Mouse (Mus musculus): ENCODE measurements around the gene Leo1.
A peak's percentile ranks its signal among the peaks of the same experiment; 100 is the strongest.
"Not testable (repeated sequence)": the region's sequence is repeated elsewhere in the genome, so short reads cannot be mapped to it uniquely, and the experiment has no call there.

Leo1 gene

DNA sequence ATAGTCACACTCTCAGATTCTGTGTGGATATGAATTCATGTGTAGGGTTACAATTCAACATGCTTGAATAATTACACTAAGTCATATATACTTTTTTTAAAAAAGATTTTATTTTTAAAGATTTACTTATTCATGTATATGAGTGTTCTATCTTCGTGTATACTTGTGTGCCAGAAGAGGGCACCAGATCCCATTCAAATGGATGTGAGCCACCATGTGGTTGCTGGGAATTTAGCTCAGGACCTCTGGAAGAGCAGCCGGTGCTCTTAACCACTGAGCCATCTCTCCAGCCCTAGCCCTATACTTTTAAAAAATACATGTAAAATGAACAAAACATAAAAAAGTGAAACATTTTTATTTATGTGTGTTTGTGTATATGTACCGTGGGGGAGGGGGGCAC, 26.3 kb downstream of the Leo1 start:
- no peak for DNase-seq (ENCODE audit: low read depth, low spot score)

- peak; percentile 6 for DNase-seq (ENCODE audit: low read depth, low spot score)
Observed at GRCm38 (mm10) chr9:75468297-75468696, 27.0 kb downstream of the Leo1 start.

DNA sequence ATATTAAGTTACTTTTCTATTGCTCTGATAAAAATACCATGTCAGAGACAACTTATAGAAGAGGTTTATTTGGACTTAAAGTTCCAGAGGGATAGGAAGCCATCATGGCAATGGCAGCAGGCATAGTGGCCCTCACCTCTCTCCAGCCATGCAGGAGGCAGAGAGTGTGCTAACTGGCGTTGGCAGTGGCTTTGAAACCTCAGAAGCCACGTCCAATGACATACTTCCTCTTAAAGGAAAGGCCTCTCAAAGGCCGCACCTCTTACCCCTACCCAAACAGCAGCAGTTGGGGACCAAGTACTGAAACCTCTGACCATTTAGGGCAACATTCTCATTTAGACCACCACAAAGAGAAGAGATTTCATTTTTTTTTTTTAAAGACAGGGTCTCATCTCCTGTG, 35.9 kb downstream of the Leo1 start:
- no peak for DNase-seq (ENCODE audit: low read depth, low spot score)

DNA sequence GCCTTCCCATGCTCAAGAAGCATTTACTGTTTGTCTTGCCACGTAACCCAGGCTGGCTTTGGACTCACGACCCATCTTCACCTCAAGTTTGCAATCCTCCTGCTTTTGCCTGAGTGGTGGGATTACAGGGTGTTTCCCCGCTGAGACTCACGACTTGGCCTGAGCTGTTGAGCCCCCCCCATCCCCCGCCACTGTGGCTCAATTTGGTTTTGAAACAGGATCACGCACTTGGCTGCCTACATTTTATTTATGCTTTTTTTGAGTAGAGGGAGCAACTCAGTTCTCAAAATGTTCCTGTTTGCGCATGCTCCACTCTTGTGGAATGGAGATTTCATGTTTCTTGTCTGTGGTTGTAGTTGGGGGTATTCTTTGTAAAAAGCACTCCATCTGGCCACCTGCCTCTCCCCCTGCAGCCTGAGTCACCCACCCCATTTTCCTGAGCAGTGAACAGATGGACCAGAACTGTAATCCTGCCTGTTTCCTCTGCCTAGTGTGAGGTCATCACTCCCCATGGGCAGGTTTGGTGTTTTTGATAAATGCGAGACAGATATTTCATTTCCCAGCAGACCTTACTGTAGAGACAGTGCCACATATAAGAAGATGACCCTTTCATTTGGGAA, 37.9 kb downstream of the Leo1 start:
- DNase-seq (ENCODE audit: low read depth, low spot score): no peak

DNA sequence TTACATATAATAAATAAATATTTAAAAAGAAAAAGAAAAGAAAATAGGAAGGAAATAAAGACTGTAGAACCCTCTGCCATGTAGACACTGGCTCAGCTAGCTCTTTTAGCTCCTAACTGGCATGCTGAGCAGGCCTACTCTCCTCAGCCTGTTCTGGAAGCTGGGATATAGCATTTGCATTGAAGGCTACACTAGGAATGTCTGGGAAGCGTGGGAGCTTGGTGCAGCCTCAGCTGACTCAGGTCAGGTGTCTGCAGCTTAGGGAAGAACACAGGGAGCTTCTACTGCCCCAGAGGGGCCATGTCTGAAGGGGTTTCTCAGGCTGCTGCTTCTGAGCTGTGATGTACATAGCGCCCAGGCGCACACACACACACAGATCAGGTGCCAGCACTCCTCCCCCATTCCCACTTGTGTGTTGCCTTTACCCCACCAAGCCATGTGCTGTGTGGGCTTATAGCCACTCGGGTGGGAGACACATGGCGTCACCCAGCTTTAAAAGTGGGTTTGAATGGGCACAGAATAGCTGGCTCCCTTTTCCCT, 39.3 kb downstream of the Leo1 start:
- no peak for DNase-seq (ENCODE audit: low read depth, low spot score)

GRCm38 (mm10) chr9:75485231-75485630, 43.9 kb downstream of the Leo1 start:
- no peak for DNase-seq (ENCODE audit: low read depth, low spot score)

DNA sequence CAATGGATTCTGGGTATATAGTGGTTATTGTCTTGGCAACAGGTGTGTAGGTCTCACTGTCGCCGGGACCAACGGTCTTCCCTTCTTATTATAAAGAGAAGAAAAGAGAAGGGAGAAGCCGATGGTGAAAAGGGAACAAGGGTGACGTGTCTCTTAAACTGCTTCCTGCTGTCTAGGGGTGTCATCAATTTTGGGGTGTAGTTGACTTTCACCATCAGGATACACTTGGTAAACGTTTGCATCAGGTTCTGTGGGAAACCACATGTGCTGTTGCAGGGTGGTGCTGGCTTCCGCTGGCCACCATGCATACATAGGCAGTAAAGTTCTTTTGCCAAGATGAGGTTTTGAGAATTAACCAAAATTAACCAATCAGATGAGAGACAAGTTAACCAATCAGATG, 46.9 kb downstream of the Leo1 start:
- DNase-seq (ENCODE audit: low read depth, low spot score): not testable (repeated sequence)

DNA sequence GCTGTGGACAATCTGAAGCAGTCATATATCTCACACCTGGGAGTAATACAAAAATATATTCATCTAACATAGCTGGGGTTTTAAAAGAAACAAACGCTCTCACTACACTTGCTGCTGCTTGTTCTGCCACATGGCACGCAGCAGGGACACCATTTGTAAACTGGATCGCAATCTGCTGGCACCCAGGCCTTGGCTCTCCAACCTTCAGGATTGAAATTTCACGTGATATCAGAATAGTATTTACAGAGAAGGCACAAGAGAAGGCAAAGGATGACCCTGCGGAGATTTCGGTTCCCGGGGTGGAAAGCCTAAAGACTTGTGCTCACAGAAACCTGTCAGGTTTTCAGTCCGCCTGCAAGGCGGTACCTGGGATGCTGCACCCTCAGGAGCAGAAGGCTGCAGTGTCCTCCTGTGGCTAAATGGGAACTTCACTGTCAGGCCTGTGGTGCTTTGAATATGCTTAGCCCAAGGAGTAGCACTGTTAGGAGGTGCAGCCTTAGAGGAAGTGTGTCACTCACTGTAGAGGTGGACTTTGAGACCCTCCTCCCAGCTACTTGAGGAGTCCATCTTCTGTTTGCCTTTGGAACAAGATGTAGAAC, 53.2 kb downstream of the Leo1 start:
- no peak for DNase-seq (ENCODE audit: low read depth, low spot score)

- no peak for DNase-seq (ENCODE audit: low read depth, low spot score)
Observed at GRCm38 (mm10) chr9:75495945-75496344, 54.6 kb downstream of the Leo1 start.

DNA sequence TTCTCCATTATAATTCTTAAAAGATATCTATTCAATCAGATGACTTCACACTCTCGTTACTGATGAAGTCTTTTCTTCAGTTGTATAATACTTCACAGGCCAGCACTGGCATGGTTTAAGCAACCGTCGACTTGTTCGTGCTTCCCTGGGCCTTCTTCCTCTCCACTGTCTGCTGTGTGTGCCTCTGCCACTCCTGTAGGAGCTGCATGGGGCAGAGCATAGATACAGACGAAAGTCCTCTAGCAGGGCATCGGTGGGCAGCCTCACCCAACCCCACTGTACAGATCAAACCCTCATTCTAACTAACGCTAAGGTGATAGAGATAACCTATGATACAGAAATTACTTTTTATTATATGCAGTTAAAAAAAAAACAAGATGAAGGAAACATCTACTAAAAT, 57.2 kb downstream of the Leo1 start:
- no peak for DNase-seq (ENCODE audit: low read depth, low spot score)

DNA sequence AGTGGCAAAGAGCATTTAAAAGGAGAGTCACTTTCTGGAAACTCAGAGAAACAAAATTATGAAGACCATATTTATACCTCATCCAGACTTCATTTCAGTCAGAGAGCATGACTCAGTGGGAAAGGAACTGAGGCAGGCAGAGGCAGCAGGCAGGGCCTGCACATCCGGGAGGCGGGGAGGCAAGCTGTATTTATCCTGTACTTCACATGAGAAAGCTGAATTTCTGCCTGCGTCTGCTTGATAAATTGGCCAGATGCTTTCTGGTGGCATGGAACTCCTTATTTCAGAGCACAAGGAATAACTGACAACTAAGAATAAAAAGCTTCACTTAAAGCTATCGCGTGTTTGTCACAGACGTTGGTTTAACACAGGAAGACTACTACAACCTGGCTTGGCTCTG, 63.0 kb downstream of the Leo1 start:
- DNase-seq (ENCODE audit: low read depth, low spot score): no peak

DNA sequence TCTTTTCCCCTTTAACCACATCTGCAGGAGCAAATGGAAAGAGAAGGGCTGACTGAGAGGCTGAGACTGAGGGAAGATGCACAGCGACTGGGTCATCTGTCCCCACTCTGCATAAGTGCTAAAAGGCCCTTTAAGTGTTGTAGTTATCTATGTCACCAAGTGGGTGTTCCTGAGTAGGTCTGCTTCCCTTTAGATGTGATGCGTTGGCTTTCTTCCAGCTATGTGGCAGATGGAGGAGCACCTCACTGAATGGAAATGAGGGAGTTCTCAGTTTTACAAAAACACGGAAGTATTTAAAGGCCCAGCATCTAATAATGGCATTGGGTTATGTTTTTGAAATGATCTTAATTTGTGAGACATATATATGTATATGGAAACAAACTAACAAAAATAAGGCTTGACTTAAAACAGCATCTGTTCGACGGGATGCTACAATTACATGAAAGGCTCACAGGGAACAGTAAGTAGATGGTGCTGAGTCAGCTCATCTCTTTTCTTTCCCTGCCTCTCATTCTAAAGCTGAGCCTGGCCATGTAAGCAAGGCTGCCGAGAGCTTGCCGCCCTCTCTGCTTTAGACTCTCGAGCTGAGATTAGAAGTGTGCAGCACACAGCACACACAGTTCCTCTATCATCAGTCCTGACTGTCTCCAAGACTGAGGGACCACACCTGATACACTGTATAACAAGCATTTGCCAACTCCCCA, 70.1 kb downstream of the Leo1 start:
- no peak for DNase-seq (ENCODE audit: low read depth, low spot score)

GRCm38 (mm10) chr9:75515464-75516113, 74.3 kb downstream of the Leo1 start:
- peak; percentile 58 for DNase-seq (ENCODE audit: low read depth, low spot score)

Measured in forelimb bud, embryonic 11.5 days (tissue).